Mouse (Mus musculus) kidney, postnatal 36 days (tissue): ENCODE measurements around the gene Tube1.

Experiments used
- DNase-seq, 2 experiments: peaks; one replicate each; pipeline ENCODE4 v3.0.0; 2021 to 2022; ENCODE audit warnings: mixed read lengths in 2 of 2

Tube1 gene

GRCm38 (mm10) chr10:39133462-39134310, at the start of gene Tube1, which contains the start of gene Fam229b:
Gene Tube1, plus strand, starts transcription at chr10:39133976.
Gene Fam229b, minus strand, starts transcription at chr10:39133914.
- peak; percentile 94 to 96 for DNase-seq

GRCm38 (mm10) chr10:39096981-39097380, 36.8 kb upstream of the Tube1 start:
- peak; percentile 6 to 64 for DNase-seq

GRCm38 (mm10) chr10:39098746-39099145, 35.0 kb upstream of the Tube1 start:
- no peak for DNase-seq

- DNase-seq = no peak
Measured at GRCm38 (mm10) chr10:39104803-39105449, 28.9 kb upstream of the Tube1 start.

GRCm38 (mm10) chr10:39106413-39106812, 27.4 kb upstream of the Tube1 start:
- no peak for DNase-seq

GRCm38 (mm10) chr10:39106935-39107334, 26.8 kb upstream of the Tube1 start:
- DNase-seq = no peak

- DNase-seq = no peak
Measured at GRCm38 (mm10) chr10:39108837-39109488, 24.8 kb upstream of the Tube1 start.

GRCm38 (mm10) chr10:39109489-39109874, 24.3 kb upstream of the Tube1 start:
- DNase-seq = no peak

- DNase-seq = no peak
Measured at GRCm38 (mm10) chr10:39121412-39121811, 12.4 kb upstream of the Tube1 start.

GRCm38 (mm10) chr10:39137766-39138165, 4.0 kb downstream of the Tube1 start:
- no peak for DNase-seq

GRCm38 (mm10) chr10:39138761-39139160, 5.0 kb downstream of the Tube1 start:
- no peak for DNase-seq

- DNase-seq = no peak
Measured at GRCm38 (mm10) chr10:39140843-39141242, 7.1 kb downstream of the Tube1 start.

GRCm38 (mm10) chr10:39141401-39141800, 7.6 kb downstream of the Tube1 start:
- DNase-seq = no peak

GRCm38 (mm10) chr10:39142216-39142615, 8.4 kb downstream of the Tube1 start:
- DNase-seq = no peak

- DNase-seq = no peak
Measured at GRCm38 (mm10) chr10:39156719-39157118, 22.9 kb downstream of the Tube1 start.

- DNase-seq = no peak
Measured at GRCm38 (mm10) chr10:39157321-39157720, 23.5 kb downstream of the Tube1 start.

GRCm38 (mm10) chr10:39158306-39158705, 24.5 kb downstream of the Tube1 start:
- DNase-seq = no peak

GRCm38 (mm10) chr10:39161406-39161805, 27.6 kb downstream of the Tube1 start:
- no peak for DNase-seq

GRCm38 (mm10) chr10:39162666-39163484, 29.1 kb downstream of the Tube1 start:
- DNase-seq = peak; percentile 14 to 44

- no peak for DNase-seq
Measured at GRCm38 (mm10) chr10:39163694-39164093, 29.9 kb downstream of the Tube1 start, which contains the start of gene Ccn6. Gene Ccn6, minus strand, starts transcription at chr10:39163794.

- DNase-seq = no peak
Measured at GRCm38 (mm10) chr10:39165632-39166115, 31.9 kb downstream of the Tube1 start.

- DNase-seq = no peak
Measured at GRCm38 (mm10) chr10:39167611-39168010, 33.8 kb downstream of the Tube1 start.
